Mouse (Mus musculus): ENCODE measurements around the gene Gemin2. TPM values are rescaled to one million over a fixed set of nuclear protein-coding genes. Genes with fewer than 3 reads are reported as not detected.
"Not testable (repeated sequence)": the region's sequence is repeated elsewhere in the genome, so short reads cannot be mapped to it uniquely, and the experiment has no call there.

Gemin2 gene
- polyA plus RNA-seq, 1 experiment from 2014 or later: 15.7 TPM

- Histone ChIP-seq H3K27ac (replicated peaks) (no peak overlapping the region), H3K27me3 (no peaks in the 10 kb centered on the region), H3K9ac (replicated peaks) (no peak overlapping the region), H3K36me3 (peaks cover 6% of the 10 kb centered on the region; the same call in 1 of the 2 replicates), H3K4me2 (replicated peaks) (no peak overlapping the region), H3K4me1 (no peaks in the 10 kb centered on the region), H3K9me3 (no peaks in the 10 kb centered on the region), H3K4me3 (no peak overlapping the region)
- ATAC-seq (replicated peaks): no peak
- WGBS: 72% methylated on average over 5 of the region's 5 CpGs
Observed at GRCm38 (mm10) chr12:59032101-59032500, 18.9 kb downstream of the Gemin2 start.

GRCm38 (mm10) chr12:59039162-59039970 lies 26.2 kb downstream of the Gemin2 start:
- H3K27ac ChIP-seq (replicated peaks): 0 out of 2 replicates have a peak overlapping the region, but pooled peaks have one; percentile 32
- no peak overlapping the region for H3K4me3 ChIP-seq
- WGBS: 72% methylated on average over 10 of the region's 10 CpGs
- H3K9me3 ChIP-seq: no peaks in the 10 kb centered on the region
- ATAC-seq (replicated peaks): no peak; the same call in 1 of the 2 replicates
- no peak overlapping the region for H3K9ac ChIP-seq (replicated peaks)
- H3K4me2 ChIP-seq (replicated peaks): 0 out of 2 replicates have a peak overlapping the region, but pooled peaks have one; percentile 11
- H3K4me1 ChIP-seq: 0 out of 2 replicates have a peak, but pooled peaks cover 5% of the 10 kb centered on the region
- H3K36me3 ChIP-seq: peaks cover 26% of the 10 kb centered on the region
- no peaks in the 10 kb centered on the region for H3K27me3 ChIP-seq

GRCm38 (mm10) chr12:59039971-59040844 lies 27.0 kb downstream of the Gemin2 start:
- H3K27me3 ChIP-seq: no peaks in the 10 kb centered on the region
- H3K4me2 ChIP-seq (replicated peaks): peak overlapping the region; percentile 11; the same call in 1 of the 2 replicates
- peaks cover 30% of the 10 kb centered on the region for H3K36me3 ChIP-seq
- 0 out of 2 replicates have a peak overlapping the region, but pooled peaks have one; percentile 32 for H3K27ac ChIP-seq (replicated peaks)
- 0 out of 2 replicates have a peak, but pooled peaks cover 5% of the 10 kb centered on the region for H3K4me1 ChIP-seq
- no peak overlapping the region for H3K9ac ChIP-seq (replicated peaks)
- H3K4me3 ChIP-seq: no peak overlapping the region
- ATAC-seq (replicated peaks): peak; percentile 80
- WGBS: 5% methylated on average over 23 of the region's 23 CpGs
- H3K9me3 ChIP-seq: no peaks in the 10 kb centered on the region

- Histone ChIP-seq H3K36me3 (peaks cover 36% of the 10 kb centered on the region), H3K27ac (replicated peaks) (no peak overlapping the region), H3K4me3 (no peak overlapping the region), H3K27me3 (no peaks in the 10 kb centered on the region), H3K4me1 (0 out of 2 replicates have a peak, but pooled peaks cover 5% of the 10 kb centered on the region), H3K9me3 (no peaks in the 10 kb centered on the region), H3K9ac (replicated peaks) (no peak overlapping the region), H3K4me2 (replicated peaks) (no peak overlapping the region)
- ATAC-seq (replicated peaks): 0 out of 2 replicates have a peak, but pooled peaks have one; percentile 26
- 37% methylated on average over 7 of the region's 7 CpGs for WGBS
Observed at GRCm38 (mm10) chr12:59040851-59041250, 27.7 kb downstream of the Gemin2 start.

GRCm38 (mm10) chr12:59052470-59052869 lies 39.3 kb downstream of the Gemin2 start:
- H3K4me2 ChIP-seq (replicated peaks): no peak overlapping the region
- H3K27ac ChIP-seq (replicated peaks): no peak overlapping the region
- H3K4me3 ChIP-seq: no peak overlapping the region
- WGBS: 91% methylated on average over 3 of the region's 3 CpGs
- no peak for ATAC-seq (replicated peaks)
- H3K27me3 ChIP-seq: no peaks in the 10 kb centered on the region
- H3K36me3 ChIP-seq: peaks cover 24% of the 10 kb centered on the region
- no peak overlapping the region for H3K9ac ChIP-seq (replicated peaks)
- H3K9me3 ChIP-seq: no peaks in the 10 kb centered on the region
- no peaks in the 10 kb centered on the region for H3K4me1 ChIP-seq

- no peak for ATAC-seq (replicated peaks)
- Histone ChIP-seq H3K27me3 (no peaks in the 10 kb centered on the region), H3K4me3 (no peak overlapping the region), H3K9ac (replicated peaks) (no peak overlapping the region), H3K9me3 (no peaks in the 10 kb centered on the region), H3K4me2 (replicated peaks) (no peak overlapping the region), H3K27ac (replicated peaks) (no peak overlapping the region), H3K4me1 (peaks cover under 1% of the 10 kb centered on the region; the same call in 1 of the 2 replicates), H3K36me3 (peaks cover 20% of the 10 kb centered on the region)
- 90% methylated on average over 5 of the region's 5 CpGs for WGBS
Observed at GRCm38 (mm10) chr12:59053166-59053565, 40.0 kb downstream of the Gemin2 start.

GRCm38 (mm10) chr12:59053976-59054375 lies 40.8 kb downstream of the Gemin2 start:
- Histone ChIP-seq H3K4me1 (peaks cover 8% of the 10 kb centered on the region), H3K27me3 (no peaks in the 10 kb centered on the region), H3K36me3 (peaks cover 15% of the 10 kb centered on the region), H3K9ac (replicated peaks) (no peak overlapping the region), H3K4me3 (no peak overlapping the region), H3K27ac (replicated peaks) (no peak overlapping the region), H3K4me2 (replicated peaks) (no peak overlapping the region), H3K9me3 (no peaks in the 10 kb centered on the region)
- no peak for ATAC-seq (replicated peaks)

GRCm38 (mm10) chr12:59055196-59055850 lies 42.1 kb downstream of the Gemin2 start:
- no peak overlapping the region for H3K27ac ChIP-seq (replicated peaks)
- no peak overlapping the region for H3K4me3 ChIP-seq
- WGBS: 94% methylated on average over 4 of the region's 4 CpGs

GRCm38 (mm10) chr12:59056222-59056621 lies 43.0 kb downstream of the Gemin2 start:
- Histone ChIP-seq H3K4me3 (no peak overlapping the region), H3K9me3 (no peaks in the 10 kb centered on the region), H3K27me3 (no peaks in the 10 kb centered on the region), H3K4me1 (peaks cover 25% of the 10 kb centered on the region), H3K36me3 (peaks cover 11% of the 10 kb centered on the region), H3K4me2 (replicated peaks) (no peak overlapping the region), H3K27ac (replicated peaks) (no peak overlapping the region), H3K9ac (replicated peaks) (no peak overlapping the region)
- no peak for ATAC-seq (replicated peaks)
- over 99% methylated on average over 11 of the region's 11 CpGs for WGBS

More at GRCm38 (mm10) chr12:59055196-59055850, 42.1 kb downstream of the Gemin2 start:
- Histone ChIP-seq H3K4me1 (peaks cover 22% of the 10 kb centered on the region), H3K27me3 (no peaks in the 10 kb centered on the region), H3K9ac (replicated peaks) (no peak overlapping the region), H3K4me2 (replicated peaks) (no peak overlapping the region), H3K9me3 (no peaks in the 10 kb centered on the region), H3K36me3 (peaks cover 11% of the 10 kb centered on the region)
- no peak for ATAC-seq (replicated peaks)

- not testable (repeated sequence) for H3K9ac ChIP-seq (replicated peaks); H3K9me3 ChIP-seq; H3K27me3 ChIP-seq; H3K27ac ChIP-seq (replicated peaks); ATAC-seq (replicated peaks); H3K4me3 ChIP-seq; H3K4me2 ChIP-seq (replicated peaks)
- 87% methylated on average over 5 of the region's 5 CpGs for whole genome bisulfite sequencing
- H3K4me1 ChIP-seq: peaks cover 25% of the 10 kb centered on the region
- peaks cover 11% of the 10 kb centered on the region for H3K36me3 ChIP-seq
Observed at GRCm38 (mm10) chr12:59058242-59058641, 45.0 kb downstream of the Gemin2 start.

- Histone ChIP-seq H3K27me3 (no peaks in the 10 kb centered on the region), H3K4me1 (peaks cover 25% of the 10 kb centered on the region), H3K4me2 (replicated peaks) (peak overlapping the region; percentile 56), H3K4me3 (peak overlapping the region; percentile 79), H3K9me3 (no peaks in the 10 kb centered on the region), H3K9ac (replicated peaks) (peak overlapping the region; percentile 88), H3K27ac (replicated peaks) (peak overlapping the region; percentile 95), H3K36me3 (peaks cover 11% of the 10 kb centered on the region)
- WGBS: 60% methylated on average over 4 of the region's 4 CpGs
- no peak for ATAC-seq (replicated peaks)
Observed at GRCm38 (mm10) chr12:59060322-59060721, 47.1 kb downstream of the Gemin2 start.
